Mouse (Mus musculus) brain, adult 10 weeks (tissue): ENCODE data around the gene Snx27. TPM values are rescaled to one million over a fixed set of nuclear protein-coding genes. Genes with fewer than 3 reads are reported as not detected.

Experiments used
- polyA plus RNA-seq: library from polyadenylated mRNA; stranded (reverse); fragments of 350-450 nt; fragmentation: Illumina TruSeq; extraction: RNeasy Lipid Tissue Mini Kit (QIAGEN cat#74804); gene quantifications from one replicate; pipeline ENCODE4 v1.2.3, GENCODE M21; 2015; ENCODE audit warnings: low read depth, low replicate concordance

Snx27 gene
- 65.7 TPM for polyA plus RNA-seq

DNA sequence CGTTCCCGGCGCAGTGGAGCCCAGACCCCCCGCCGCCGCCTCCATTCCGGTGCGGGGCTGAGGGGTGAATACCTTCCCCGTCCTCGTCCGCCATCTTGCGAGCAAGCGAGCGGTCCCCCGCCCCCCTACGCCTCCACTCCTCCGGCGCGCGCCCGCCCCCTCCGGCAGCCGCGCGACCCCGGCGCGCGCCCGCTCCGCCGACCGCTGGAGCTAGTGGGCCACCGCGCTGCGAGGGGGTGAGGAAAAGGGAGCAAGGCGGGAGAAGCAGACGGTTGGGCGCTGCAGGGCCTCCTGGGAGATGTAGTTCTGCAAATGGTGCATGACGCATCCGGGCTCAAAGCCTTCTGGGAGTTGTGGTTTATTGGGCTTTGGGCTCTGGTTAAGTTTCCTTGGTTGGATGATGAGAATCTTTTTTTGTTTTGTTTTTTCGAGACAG lies at the start of gene Snx27:
Gene Snx27, minus strand, starts transcription at position 261 of the 436 bp plus-strand sequence.

DNA sequence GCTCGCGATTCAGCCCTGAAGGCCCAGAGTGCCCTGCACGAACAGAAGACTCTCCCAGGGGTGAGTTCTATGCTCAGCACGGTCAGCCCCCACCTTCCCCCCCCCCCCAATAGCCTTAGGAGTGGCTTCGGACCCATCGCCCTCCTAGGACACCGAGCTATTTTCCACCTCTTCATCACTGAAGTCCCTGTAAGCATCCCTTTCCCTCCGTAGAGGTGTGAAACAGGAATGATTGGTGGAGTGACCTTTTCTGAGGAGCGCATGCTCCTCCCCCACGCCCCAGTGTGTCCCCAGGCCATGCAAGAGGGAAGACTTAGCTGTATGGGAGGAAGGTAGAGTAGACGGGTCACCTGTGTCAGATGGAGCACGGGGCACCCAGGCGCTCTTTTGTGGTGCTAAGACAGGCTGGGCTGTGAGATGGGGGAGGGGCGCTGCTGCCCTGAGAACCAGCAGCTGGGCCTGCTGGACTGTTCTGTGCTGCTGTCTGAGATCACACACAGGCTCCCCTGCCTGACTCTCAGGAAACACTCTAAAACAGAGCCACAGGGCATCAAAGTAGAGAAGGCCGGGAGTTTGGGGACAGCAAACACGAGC lies 102.1 kb downstream of the Snx27 start, which contains the start of gene Riiad1:
Gene Riiad1, minus strand, starts transcription at position 51 of the 594 bp plus-strand sequence.

DNA sequence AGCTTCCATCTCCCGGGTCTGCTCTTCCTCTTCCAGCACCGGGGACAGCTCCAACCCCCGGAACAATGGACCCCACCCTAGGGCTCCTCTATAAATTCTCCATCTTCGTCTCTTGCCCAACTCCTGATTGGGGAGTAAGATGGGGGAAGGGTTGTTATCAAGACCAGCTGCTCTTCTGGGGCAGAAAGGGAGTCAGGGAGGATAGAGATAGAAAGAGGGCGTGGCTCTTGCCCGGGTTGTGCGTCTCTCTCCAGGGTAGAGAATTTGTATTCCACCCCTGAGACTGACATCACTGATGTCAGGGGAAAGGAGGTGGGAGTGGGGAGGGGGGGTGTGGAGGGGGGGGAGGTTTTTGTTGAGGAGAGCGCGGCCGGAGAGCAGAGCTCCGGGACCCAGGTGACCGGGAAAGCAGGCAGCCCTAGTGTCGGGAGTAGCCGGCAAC lies 104.5 kb downstream of the Snx27 start, which contains the start of gene Celf3:
Gene Celf3, plus strand, starts transcription at position 315 of the 442 bp plus-strand sequence.

Other genes with a start within 250 kb of the Snx27 start
- gene Them5, start 240.6 kb downstream of the Snx27 start, polyA plus RNA-seq: not detected
- 1.3 TPM for gene C2cd4d, start 220.3 kb downstream of the Snx27 start, polyA plus RNA-seq
- gene Rorc, start 209.9 kb downstream of the Snx27 start, polyA plus RNA-seq: 3.6 TPM
- 1.4 TPM for gene Lingo4, start 184.2 kb downstream of the Snx27 start, polyA plus RNA-seq
- gene Tdrkh, start 169.4 kb downstream of the Snx27 start, polyA plus RNA-seq: 30.5 TPM
- gene Mrpl9, start 139.4 kb downstream of the Snx27 start, polyA plus RNA-seq: 62.1 TPM
- not detected for gene Oaz3, start 138.8 kb downstream of the Snx27 start, polyA plus RNA-seq
- 140 TPM for gene Celf3, start 104.4 kb downstream of the Snx27 start, polyA plus RNA-seq
- gene Riiad1, start 102.4 kb downstream of the Snx27 start, polyA plus RNA-seq: 7.8 TPM
- not detected for gene Gm10972, start 60.4 kb upstream of the Snx27 start, polyA plus RNA-seq
- 4.1 TPM for gene Tuft1, start 76.2 kb upstream of the Snx27 start, polyA plus RNA-seq
- not detected for gene Selenbp2, start 110.8 kb upstream of the Snx27 start, polyA plus RNA-seq
- 3.5 TPM for gene Cgn, start 203.8 kb upstream of the Snx27 start, polyA plus RNA-seq